Mouse (Mus musculus) erythroblast, embryonic 14.5 days (primary cell): ENCODE data around the gene Preb. TPM values are rescaled to one million over a fixed set of nuclear protein-coding genes. Genes with fewer than 3 reads are reported as not detected.
A peak's percentile ranks its signal among the peaks of the same experiment; 100 is the strongest.

Source experiments
- H3K27me3 ChIP-seq: 2 replicates; pipeline ENCODE4 v1.6.1; 2012; ENCODE audit warnings: inconsistent platforms; ENCODE audit not compliant: control insufficient read depth
- H3K36me3 ChIP-seq: 2 replicates; pipeline ENCODE4 v1.6.1; 2012; ENCODE audit warnings: mild to moderate bottlenecking, inconsistent platforms; ENCODE audit not compliant: control insufficient read depth
- H3K4me1 ChIP-seq: 2 replicates; pipeline ENCODE4 v1.6.1; 2012; ENCODE audit warnings: inconsistent platforms; ENCODE audit not compliant: control insufficient read depth
- H3K4me3 ChIP-seq: replicated peaks from 2 replicates; pipeline ENCODE3; 2012; ENCODE audit warnings: moderate library complexity, mild to moderate bottlenecking, inconsistent platforms
- H3K9me3 ChIP-seq: 2 replicates; pipeline ENCODE4 v1.6.1; 2012; ENCODE audit warnings: low read length, inconsistent platforms, mixed read lengths; ENCODE audit not compliant: control insufficient read depth
- GATA1 ChIP-seq: IDR thresholded peaks from 2 replicates; pipeline ENCODE4 v1.6.1; 2012; ENCODE audit warnings: low read length, inconsistent platforms, mixed read lengths
- TAL1 ChIP-seq: IDR thresholded peaks from 3 replicates; pipeline ENCODE4 v1.6.1; 2012; ENCODE audit warnings: low read length, inconsistent platforms, mixed read lengths
- polyA plus RNA-seq: library from polyadenylated mRNA; stranded (reverse); fragments of >175 nt; gene quantifications from 2 replicates; pipeline ENCODE4 v1.2.3, GENCODE M21; 2012

The Preb gene
- polyA plus RNA-seq = 4.6 and 5.1 TPM in 2 replicates

- TF ChIP-seq GATA1 = no peak
- TF ChIP-seq TAL1 = no peak
- peaks cover 36% of the 10 kb centered on the region for H3K36me3 ChIP-seq
- H3K9me3 ChIP-seq = peaks cover 9% of the 10 kb centered on the region; the same call in 1 of the 2 replicates
- H3K27me3 ChIP-seq = peaks cover 9% of the 10 kb centered on the region
- H3K4me3 ChIP-seq = peak within 1 kb of the TSS; percentile 87
- H3K4me1 ChIP-seq = peaks cover 39% of the 10 kb centered on the region
Observed at GRCm38 (mm10) chr5:30959966-30960501, at the start of gene Preb. Gene Preb, minus strand, starts transcription at chr5:30960361.

DNA sequence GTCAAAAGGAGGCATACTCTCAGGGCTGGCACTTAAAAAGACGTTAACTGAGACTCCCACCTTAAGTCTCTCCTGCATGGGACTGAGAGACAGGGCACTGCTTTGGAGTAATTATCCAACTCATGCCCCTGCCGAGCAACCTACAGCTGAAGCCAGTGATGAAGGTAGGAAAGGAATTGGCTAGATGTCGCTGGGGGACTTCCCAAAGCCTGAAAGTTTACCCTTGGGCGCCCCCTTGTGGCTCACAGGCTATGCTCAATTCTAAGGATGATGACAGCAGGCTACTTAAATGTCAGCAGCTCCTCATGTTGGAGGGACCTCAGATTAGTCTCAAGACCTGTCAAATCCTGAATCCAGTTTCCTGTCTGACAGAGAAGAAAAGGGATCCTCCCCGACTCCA lies 44.0 kb upstream of the Preb start:
- Histone ChIP-seq H3K27me3 (no peaks in the 10 kb centered on the region), H3K36me3 (no peaks in the 10 kb centered on the region), H3K4me1 (no peaks in the 10 kb centered on the region), H3K4me3 (no peak overlapping the region), H3K9me3 (no peaks in the 10 kb centered on the region)
- TF ChIP-seq GATA1 = no peak
- TF ChIP-seq TAL1 = no peak

DNA sequence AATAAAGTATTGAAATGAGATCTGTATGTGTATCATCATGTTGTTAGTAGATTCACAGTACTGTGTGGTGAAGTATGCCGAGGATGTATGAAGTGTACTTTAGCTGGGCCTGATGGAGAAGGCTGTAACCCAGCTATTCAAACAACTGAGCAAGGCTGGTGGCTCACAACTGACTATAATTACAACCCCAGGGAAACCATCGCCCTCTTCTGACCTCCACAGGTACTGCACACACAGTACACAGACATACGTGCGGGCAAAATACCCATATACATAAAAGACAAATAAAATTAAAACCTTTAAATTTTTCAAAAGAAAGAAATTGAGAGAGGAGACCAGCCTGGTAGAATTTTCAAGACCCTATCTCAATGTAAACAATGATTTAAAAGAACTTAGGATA lies 41.4 kb upstream of the Preb start:
- Histone ChIP-seq H3K4me3 (no peak overlapping the region), H3K36me3 (no peaks in the 10 kb centered on the region), H3K27me3 (no peaks in the 10 kb centered on the region), H3K9me3 (no peaks in the 10 kb centered on the region), H3K4me1 (no peaks in the 10 kb centered on the region)
- no peak for TF ChIP-seq TAL1
- no peak for TF ChIP-seq GATA1

- Histone ChIP-seq H3K9me3 (no peaks in the 10 kb centered on the region), H3K36me3 (no peaks in the 10 kb centered on the region), H3K27me3 (no peaks in the 10 kb centered on the region), H3K4me1 (no peaks in the 10 kb centered on the region), H3K4me3 (no peak overlapping the region)
- TF ChIP-seq TAL1 = no peak
- no peak for TF ChIP-seq GATA1
Observed at GRCm38 (mm10) chr5:31000993-31001392, 40.8 kb upstream of the Preb start.

DNA sequence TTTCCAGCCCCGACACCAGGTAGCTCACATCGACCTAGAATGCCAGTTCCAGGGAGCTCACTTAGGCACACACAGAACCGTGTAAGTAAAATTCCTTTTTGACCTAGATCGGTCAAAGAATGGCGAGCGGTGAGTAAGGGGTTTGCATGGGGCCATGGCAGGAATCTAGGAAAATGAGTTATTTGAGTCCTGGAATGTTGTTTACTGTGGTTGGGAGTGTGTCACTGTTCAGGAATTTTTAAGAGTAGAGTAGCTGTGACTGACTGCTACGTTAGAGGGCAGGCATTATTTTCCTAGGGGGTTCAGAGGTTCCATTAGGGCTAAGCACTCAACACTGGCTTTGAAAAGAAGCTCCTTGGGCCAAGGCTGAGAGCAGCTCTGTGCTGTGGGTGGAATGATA lies 40.0 kb upstream of the Preb start:
- TF ChIP-seq TAL1 = no peak
- no peak for TF ChIP-seq GATA1
- H3K4me3 ChIP-seq = no peak overlapping the region
- no peaks in the 10 kb centered on the region for H3K4me1 ChIP-seq
- H3K36me3 ChIP-seq = no peaks in the 10 kb centered on the region
- no peaks in the 10 kb centered on the region for H3K27me3 ChIP-seq
- no peaks in the 10 kb centered on the region for H3K9me3 ChIP-seq

- H3K9me3 ChIP-seq = no peaks in the 10 kb centered on the region
- TF ChIP-seq GATA1 = no peak
- no peak for TF ChIP-seq TAL1
- H3K4me1 ChIP-seq = no peaks in the 10 kb centered on the region
- no peak overlapping the region for H3K4me3 ChIP-seq
- no peaks in the 10 kb centered on the region for H3K27me3 ChIP-seq
- H3K36me3 ChIP-seq = no peaks in the 10 kb centered on the region
Observed at GRCm38 (mm10) chr5:30999324-30999723, 39.2 kb upstream of the Preb start.

- Histone ChIP-seq H3K27me3 (no peaks in the 10 kb centered on the region), H3K4me1 (no peaks in the 10 kb centered on the region), H3K4me3 (no peak overlapping the region), H3K9me3 (no peaks in the 10 kb centered on the region), H3K36me3 (no peaks in the 10 kb centered on the region)
- TF ChIP-seq TAL1 = no peak
- no peak for TF ChIP-seq GATA1
Observed at GRCm38 (mm10) chr5:30998306-30998705, 38.1 kb upstream of the Preb start.

GRCm38 (mm10) chr5:30994910-30995635 lies 34.9 kb upstream of the Preb start:
- TF ChIP-seq TAL1 (no peak), GATA1 (no peak)
- Histone ChIP-seq H3K4me3 (no peak overlapping the region), H3K9me3 (no peaks in the 10 kb centered on the region), H3K27me3 (no peaks in the 10 kb centered on the region), H3K4me1 (no peaks in the 10 kb centered on the region), H3K36me3 (no peaks in the 10 kb centered on the region)

DNA sequence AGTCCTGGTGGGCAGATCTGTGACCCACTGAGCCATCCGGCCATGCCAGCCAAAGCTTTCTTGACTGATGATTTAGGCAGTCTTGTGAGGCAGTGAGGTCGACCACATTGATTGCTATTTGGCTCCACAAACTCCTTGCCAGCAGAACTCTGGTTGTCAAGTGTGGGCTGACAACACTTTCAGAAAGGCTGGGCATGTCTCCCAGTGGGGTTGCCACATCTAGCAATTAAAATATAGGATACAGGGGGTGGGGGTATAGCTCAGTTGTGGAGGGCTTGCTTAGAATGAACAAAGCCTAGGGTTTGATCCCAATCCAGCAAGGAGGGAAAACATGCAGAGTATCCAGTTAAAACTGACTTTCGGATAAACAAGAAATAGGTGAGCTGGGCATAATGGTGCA lies 33.9 kb upstream of the Preb start:
- H3K4me3 ChIP-seq = no peak overlapping the region
- no peaks in the 10 kb centered on the region for H3K27me3 ChIP-seq
- TF ChIP-seq TAL1 (no peak), GATA1 (no peak)
- no peaks in the 10 kb centered on the region for H3K9me3 ChIP-seq
- H3K4me1 ChIP-seq = no peaks in the 10 kb centered on the region
- H3K36me3 ChIP-seq = no peaks in the 10 kb centered on the region
